Mouse (Mus musculus) embryonic facial prominence, embryonic 15.5 days (tissue): ENCODE data around the gene Tstd1. TPM values are rescaled to one million over a fixed set of nuclear protein-coding genes. Genes with fewer than 3 reads are reported as not detected.

Source experiments
- ATAC-seq: fragments of 200-750 bp; cut with Nextera tagmentation; 2 replicates; pipeline ENCODE4 v1.8.0; 2017; ENCODE audit warnings: low read depth, moderate TSS enrichment; ENCODE audit not compliant: insufficient number of reproducible peaks, low FRiP score, low TSS enrichment
- H3K27ac ChIP-seq: fragments of 300-500 bp; sonication (generic); replicated peaks from 2 replicates; pipeline ENCODE4 v1.5.1; 2015; ENCODE audit warnings: mild to moderate bottlenecking, inconsistent platforms
- H3K27me3 ChIP-seq: fragments of 300-500 bp; sonication (generic); 2 replicates; pipeline ENCODE4 v1.6.1; 2015; ENCODE audit warnings: inconsistent platforms
- H3K36me3 ChIP-seq: fragments of 300-500 bp; sonication (generic); 2 replicates; pipeline ENCODE4 v1.6.1; 2015; ENCODE audit warnings: mild to moderate bottlenecking, inconsistent platforms
- H3K4me1 ChIP-seq: fragments of 300-500 bp; sonication (generic); 2 replicates; pipeline ENCODE4 v1.6.1; 2015; ENCODE audit warnings: inconsistent platforms
- H3K4me2 ChIP-seq: fragments of 300-500 bp; sonication (generic); replicated peaks from 2 replicates; pipeline ENCODE4 v1.6.1; 2015; ENCODE audit warnings: mild to moderate bottlenecking, inconsistent platforms
- H3K4me3 ChIP-seq: fragments of 300-500 bp; sonication (generic); replicated peaks from 2 replicates; pipeline ENCODE4 v1.5.1; 2015; ENCODE audit warnings: mild to moderate bottlenecking, inconsistent platforms
- H3K9ac ChIP-seq: fragments of 300-500 bp; sonication (generic); 2 replicates; pipeline ENCODE4 v1.6.1; 2015; ENCODE audit warnings: inconsistent platforms
- H3K9me3 ChIP-seq: fragments of 300-500 bp; sonication (generic); replicated peaks from 2 replicates; pipeline ENCODE4 v1.6.1; 2016; ENCODE audit warnings: inconsistent platforms
- WGBS: fragments of 180-500 bp; shearing (Covaris S2); methylation state at CpG from one replicate; pipeline ENCODE4 v1.1.7; 2015; 5-methylcytosine and 5-hydroxymethylcytosine counted together
- polyA plus RNA-seq: library from polyadenylated mRNA; unstranded; fragments of >200 nt; fragmentation: Nextera tagmentation; extraction: Ambion mirVana; gene quantifications from 2 replicates; pipeline ENCODE4 v1.2.1, GENCODE M21; 2015

The Tstd1 gene
- polyA plus RNA-seq, 1 experiment from 2014 or later: 11.8 TPM

DNA sequence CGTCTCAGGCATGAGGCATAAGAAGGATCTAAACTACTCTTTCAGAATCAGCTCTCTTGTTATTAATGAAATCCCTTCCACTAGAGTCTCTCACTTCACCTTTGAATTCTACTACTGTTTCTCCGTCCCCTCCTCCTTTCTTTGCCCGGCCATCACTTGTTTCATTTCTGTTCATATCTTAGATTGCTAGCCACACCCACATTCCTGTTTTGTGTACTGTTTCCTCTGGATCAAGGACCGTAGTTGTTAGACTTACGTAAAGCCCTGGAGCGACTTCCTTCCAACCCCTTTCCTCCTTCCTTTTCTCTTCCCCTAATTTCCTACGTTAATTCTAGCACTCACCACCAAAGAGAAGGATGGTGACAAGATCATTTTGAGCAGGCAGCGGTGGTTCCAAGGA, 20.4 kb downstream of the Tstd1 start:
- no peaks in the 10 kb centered on the region for H3K36me3 ChIP-seq
- H3K27ac ChIP-seq: peak overlapping the region; percentile 66
- H3K4me1 ChIP-seq: peaks cover 23% of the 10 kb centered on the region; the same call in 1 of the 2 replicates
- H3K9ac ChIP-seq: no peak overlapping the region
- no peak for ATAC-seq
- peaks cover 22% of the 10 kb centered on the region for H3K27me3 ChIP-seq
- peak overlapping the region; percentile 53 for H3K4me3 ChIP-seq
- 21% methylated on average over 8 of the region's 8 CpGs for WGBS
- H3K9me3 ChIP-seq: no peaks in the 10 kb centered on the region
- H3K4me2 ChIP-seq: peak overlapping the region; percentile 59

DNA sequence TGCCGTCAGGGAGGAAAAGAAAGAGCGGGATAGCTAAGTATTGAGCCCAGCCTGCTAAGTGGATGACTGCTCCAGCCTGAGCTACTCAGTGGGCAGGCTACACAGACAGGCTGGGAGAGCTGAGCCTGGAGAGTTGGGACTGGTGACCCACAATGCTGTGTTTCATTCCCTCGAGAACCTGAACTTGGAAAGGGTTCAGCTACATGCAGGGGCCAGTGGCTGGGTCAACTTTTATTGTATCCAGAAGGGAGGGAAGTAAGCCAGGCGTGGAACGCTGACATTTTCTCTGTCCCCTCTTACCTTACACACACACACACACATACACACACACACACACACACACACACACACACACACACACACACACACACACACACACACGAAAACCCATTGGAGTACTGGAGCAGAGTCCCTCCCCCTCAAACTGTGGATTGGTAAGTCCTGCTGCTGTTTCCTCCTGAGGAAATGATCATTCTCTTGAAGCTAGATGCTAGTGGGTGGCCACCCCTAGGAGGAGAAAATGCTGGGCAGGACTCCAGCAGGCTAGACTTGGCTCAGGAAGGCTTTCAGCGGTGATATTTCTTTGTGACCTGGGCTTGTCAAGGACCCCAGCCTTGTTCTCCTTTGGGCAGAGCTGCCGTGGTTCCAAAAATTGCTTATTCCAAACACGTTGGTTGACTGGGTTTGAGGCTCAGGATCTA, 21.5 kb downstream of the Tstd1 start:
- Histone ChIP-seq H3K4me1 (peaks cover 23% of the 10 kb centered on the region; the same call in 1 of the 2 replicates), H3K4me2 (peak overlapping the region; percentile 59), H3K27ac (peak overlapping the region; percentile 66; the same call in 1 of the 2 replicates), H3K9me3 (no peaks in the 10 kb centered on the region), H3K4me3 (peak overlapping the region; percentile 53), H3K27me3 (peaks cover 22% of the 10 kb centered on the region), H3K36me3 (no peaks in the 10 kb centered on the region), H3K9ac (no peak overlapping the region)
- no peak for ATAC-seq
- WGBS: 43% methylated on average over 8 of the region's 9 CpGs

DNA sequence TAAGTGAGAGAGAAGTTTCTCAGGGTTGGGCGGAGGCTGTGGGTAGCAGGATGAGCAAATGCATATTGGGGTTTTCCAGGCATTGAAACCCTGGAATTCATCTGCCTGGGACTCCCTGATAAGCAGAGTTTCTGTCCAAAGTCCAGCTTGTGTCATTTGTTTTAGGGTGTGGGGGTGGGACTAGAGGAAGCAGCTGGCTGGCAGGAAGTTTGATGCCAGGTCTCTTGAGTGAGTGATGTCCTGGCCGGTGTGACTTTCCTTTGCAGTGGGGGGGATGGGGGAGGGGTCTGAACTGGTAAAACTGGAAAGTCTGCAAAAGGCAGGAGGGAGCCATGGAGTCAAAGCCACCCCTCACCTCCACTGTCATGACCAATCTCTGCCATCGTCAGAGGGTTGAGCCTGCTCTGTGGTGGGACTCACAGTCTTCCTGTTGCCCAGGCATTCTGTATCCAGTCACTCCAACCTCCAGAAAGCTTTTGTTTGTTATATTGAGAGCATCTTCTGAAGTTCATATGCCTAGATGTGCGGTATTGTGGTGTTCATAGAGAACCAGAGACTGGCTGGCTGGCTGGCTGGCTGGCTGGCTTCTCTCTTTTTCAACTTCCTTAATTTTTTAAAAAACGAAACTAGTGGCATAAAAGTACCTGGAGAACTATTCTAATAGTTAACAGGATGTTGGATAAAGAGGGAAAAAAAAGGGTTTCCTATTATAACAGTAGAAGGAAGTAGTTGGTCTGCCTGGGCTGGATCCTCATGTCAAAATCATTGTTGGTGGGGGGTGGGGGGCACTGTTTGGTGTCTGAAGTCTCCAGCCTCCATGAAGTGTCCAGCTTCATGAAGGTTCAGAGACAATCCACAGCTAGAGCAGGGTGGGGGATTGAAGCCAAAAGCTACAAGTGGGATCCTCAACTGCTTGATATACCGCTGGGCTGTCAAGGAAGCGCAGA, 23.1 kb downstream of the Tstd1 start:
- no peaks in the 10 kb centered on the region for H3K9me3 ChIP-seq
- H3K27me3 ChIP-seq: peaks cover 22% of the 10 kb centered on the region
- WGBS: 47% methylated on average over 7 of the region's 7 CpGs
- no peak overlapping the region for H3K4me2 ChIP-seq
- no peak overlapping the region for H3K9ac ChIP-seq
- H3K4me3 ChIP-seq: no peak overlapping the region
- no peaks in the 10 kb centered on the region for H3K36me3 ChIP-seq
- peak overlapping the region; percentile 55; the same call in 1 of the 2 replicates for H3K27ac ChIP-seq
- no peak for ATAC-seq
- peaks cover 23% of the 10 kb centered on the region; the same call in 1 of the 2 replicates for H3K4me1 ChIP-seq

DNA sequence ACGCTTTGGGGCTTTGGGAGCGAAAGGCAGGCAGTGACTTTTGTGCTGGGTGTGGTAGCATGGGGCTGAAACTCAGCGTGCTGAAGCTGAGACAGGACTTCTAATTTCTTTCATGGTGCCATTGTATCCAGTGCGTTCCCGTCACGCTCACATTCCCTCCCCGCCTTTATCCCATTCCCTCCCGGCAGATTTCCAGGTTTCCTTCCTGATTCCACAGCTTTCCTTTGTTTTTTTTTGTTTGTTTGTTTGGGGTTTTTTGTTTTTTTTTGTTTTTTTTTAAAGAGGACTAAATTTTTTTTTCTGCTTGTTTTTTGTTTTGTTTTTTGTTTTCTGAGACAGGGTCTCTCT, 23.7 kb downstream of the Tstd1 start:
- no peak overlapping the region for H3K4me3 ChIP-seq

DNA sequence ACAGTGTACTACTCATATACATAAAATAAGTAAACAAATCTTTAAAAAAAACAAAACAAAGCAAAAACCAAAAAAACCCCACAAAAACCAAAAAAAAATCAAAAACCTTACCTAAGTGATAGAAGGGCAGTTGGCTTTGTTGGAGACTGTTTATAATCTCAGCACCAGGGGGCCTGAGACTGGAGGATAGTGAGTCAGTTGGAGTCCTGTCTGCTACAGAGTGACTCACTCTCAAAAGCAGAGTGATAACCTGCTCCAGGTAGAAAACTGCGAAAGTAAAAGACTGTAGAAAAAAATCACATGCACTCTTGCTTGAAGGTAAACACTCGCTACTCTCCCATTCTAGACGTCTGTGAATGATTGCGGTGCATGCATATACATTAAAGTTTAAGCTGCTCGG, 26.4 kb downstream of the Tstd1 start:
- H3K4me3 ChIP-seq: no peak overlapping the region
- H3K9me3 ChIP-seq: no peaks in the 10 kb centered on the region
- no peak for ATAC-seq
- H3K27ac ChIP-seq: no peak overlapping the region
- no peak overlapping the region for H3K4me2 ChIP-seq
- H3K9ac ChIP-seq: no peak overlapping the region
- H3K27me3 ChIP-seq: no peaks in the 10 kb centered on the region
- H3K36me3 ChIP-seq: no peaks in the 10 kb centered on the region
- WGBS: 78% methylated on average over 5 of the region's 5 CpGs
- peaks cover 6% of the 10 kb centered on the region; the same call in 1 of the 2 replicates for H3K4me1 ChIP-seq

More for the DNA sequence above, 23.7 kb downstream of the Tstd1 start:
- peaks cover 17% of the 10 kb centered on the region; the same call in 1 of the 2 replicates for H3K4me1 ChIP-seq
- no peaks in the 10 kb centered on the region for H3K36me3 ChIP-seq
- no peak overlapping the region for H3K4me2 ChIP-seq
- H3K27ac ChIP-seq: 0 out of 2 replicates have a peak overlapping the region, but pooled peaks have one; percentile 48
- peaks cover 18% of the 10 kb centered on the region for H3K27me3 ChIP-seq
- no peak overlapping the region for H3K9ac ChIP-seq
- no peak for ATAC-seq
- WGBS: 45% methylated on average over 8 of the region's 8 CpGs
- H3K9me3 ChIP-seq: no peaks in the 10 kb centered on the region

DNA sequence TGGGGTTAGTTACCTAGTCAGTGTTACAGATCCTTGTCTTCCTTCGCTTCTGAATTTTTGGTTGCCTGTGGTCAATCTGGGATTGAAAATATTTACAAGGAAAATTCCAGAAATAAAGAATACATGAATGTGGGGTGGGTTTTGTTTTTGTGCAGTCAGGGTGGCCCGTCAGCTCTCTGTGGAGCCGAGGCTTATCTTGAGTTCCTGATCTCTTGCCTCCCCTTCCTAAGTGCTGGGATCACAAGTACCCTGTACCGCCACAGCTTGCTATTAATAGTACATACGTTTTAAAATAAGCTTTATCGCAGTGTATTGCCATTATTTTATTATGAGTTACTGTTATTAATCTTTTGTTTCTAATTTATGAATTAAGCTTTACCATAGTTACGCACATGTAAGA, 28.2 kb downstream of the Tstd1 start:
- 54% methylated on average over 7 of the region's 7 CpGs for WGBS
- no peak for ATAC-seq
- no peaks in the 10 kb centered on the region for H3K4me1 ChIP-seq
- no peaks in the 10 kb centered on the region for H3K27me3 ChIP-seq
- no peaks in the 10 kb centered on the region for H3K36me3 ChIP-seq
- no peak overlapping the region for H3K4me3 ChIP-seq
- no peak overlapping the region for H3K27ac ChIP-seq
- H3K9me3 ChIP-seq: no peaks in the 10 kb centered on the region
- no peak overlapping the region for H3K9ac ChIP-seq
- no peak overlapping the region for H3K4me2 ChIP-seq

DNA sequence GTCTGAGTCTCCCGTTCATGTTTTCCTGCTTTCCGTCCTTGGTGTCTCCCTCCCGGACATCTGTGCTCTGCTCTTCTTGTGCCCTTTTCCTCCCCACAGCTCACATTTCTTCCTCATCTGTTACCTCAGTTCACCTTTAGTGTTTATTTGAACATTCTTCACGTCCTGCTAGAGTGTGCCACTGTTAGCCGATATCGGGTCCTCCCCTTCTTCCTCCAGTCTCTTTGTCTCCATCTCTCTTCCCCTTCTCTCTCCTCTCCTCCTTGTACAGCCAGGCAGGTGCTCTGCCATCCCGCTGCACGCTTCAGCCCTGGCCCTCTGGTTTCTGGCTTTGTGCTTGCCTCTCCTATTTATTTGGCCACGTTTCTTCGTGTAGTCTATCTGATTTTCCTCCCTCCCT, 29.0 kb downstream of the Tstd1 start:
- Histone ChIP-seq H3K9me3 (no peaks in the 10 kb centered on the region), H3K27ac (no peak overlapping the region), H3K27me3 (no peaks in the 10 kb centered on the region), H3K9ac (no peak overlapping the region), H3K36me3 (no peaks in the 10 kb centered on the region), H3K4me1 (no peaks in the 10 kb centered on the region), H3K4me2 (no peak overlapping the region), H3K4me3 (no peak overlapping the region)
- 64% methylated on average over 10 of the region's 10 CpGs for WGBS
- no peak for ATAC-seq

DNA sequence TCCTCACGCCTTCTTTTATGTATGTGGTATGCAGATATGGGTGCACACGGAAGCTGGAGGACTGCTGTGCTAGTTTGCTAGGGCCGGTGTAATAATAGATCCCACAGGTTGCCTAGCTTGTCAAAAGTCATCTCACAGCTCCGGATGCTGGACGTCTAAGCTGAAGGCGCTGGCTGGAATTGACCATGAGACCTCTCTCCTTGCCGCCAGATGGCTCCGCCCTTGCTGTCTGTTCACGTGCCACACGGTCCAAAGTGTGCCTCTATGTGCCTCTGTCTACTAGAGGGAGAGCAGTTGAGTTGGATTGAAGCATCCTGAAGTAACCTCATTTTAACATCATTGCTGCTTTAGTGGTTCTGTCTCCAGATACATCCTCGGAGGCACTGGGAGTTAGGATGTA, 31.4 kb downstream of the Tstd1 start:
- 87% methylated on average over 11 of the region's 11 CpGs for WGBS
- no peaks in the 10 kb centered on the region for H3K9me3 ChIP-seq
- H3K27me3 ChIP-seq: no peaks in the 10 kb centered on the region
- ATAC-seq: no peak
- no peaks in the 10 kb centered on the region for H3K4me1 ChIP-seq
- no peak overlapping the region for H3K4me2 ChIP-seq
- H3K36me3 ChIP-seq: no peaks in the 10 kb centered on the region
- no peak overlapping the region for H3K4me3 ChIP-seq
- H3K27ac ChIP-seq: no peak overlapping the region
- no peak overlapping the region for H3K9ac ChIP-seq

DNA sequence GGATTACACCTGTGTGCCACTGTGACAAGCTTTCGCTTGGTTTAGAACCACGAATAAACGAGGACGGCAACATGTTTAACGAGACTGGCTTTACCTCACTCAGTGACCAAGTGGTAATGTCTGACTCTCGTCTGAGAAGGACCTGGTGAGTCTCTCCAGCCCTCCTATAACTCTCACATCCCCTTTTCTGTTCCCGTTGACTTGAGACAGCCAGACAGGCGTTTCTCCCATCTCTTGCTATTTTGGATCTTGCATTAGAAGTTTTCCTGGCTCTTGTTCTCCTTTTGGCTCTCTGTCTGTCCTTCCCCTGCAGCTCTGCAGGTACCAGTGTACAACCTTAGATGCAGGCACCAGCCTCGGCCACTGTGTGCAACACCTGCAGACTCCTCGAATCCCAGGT, 32.3 kb downstream of the Tstd1 start:
- Histone ChIP-seq H3K4me2 (no peak overlapping the region), H3K9ac (no peak overlapping the region), H3K27ac (no peak overlapping the region), H3K9me3 (no peaks in the 10 kb centered on the region), H3K4me1 (no peaks in the 10 kb centered on the region), H3K4me3 (no peak overlapping the region), H3K27me3 (no peaks in the 10 kb centered on the region), H3K36me3 (no peaks in the 10 kb centered on the region)
- no peak for ATAC-seq
- WGBS: 78% methylated on average over 10 of the region's 10 CpGs

DNA sequence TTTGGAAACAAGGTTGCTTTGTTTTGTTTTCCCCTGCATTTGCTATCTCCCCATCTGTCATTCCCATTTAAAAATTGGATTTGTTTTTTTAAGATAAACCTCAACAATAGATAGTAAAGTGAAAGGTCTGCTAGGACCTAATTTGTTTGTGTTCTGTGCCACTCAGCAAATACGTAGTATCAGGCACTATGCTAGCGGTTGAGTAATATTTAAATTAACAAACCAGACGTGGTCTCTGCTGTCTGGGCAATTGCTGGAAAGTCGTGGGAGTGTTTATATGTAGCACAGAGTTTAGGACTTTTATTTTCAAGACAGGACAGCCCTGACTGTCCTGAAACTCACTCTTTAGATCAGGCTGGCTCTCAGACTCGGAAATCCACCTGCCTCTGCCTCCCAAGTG, 33.9 kb downstream of the Tstd1 start:
- 70% methylated on average over 5 of the region's 5 CpGs for WGBS
- no peaks in the 10 kb centered on the region for H3K4me1 ChIP-seq
- no peaks in the 10 kb centered on the region for H3K9me3 ChIP-seq
- H3K27me3 ChIP-seq: no peaks in the 10 kb centered on the region
- no peak overlapping the region for H3K4me3 ChIP-seq
- H3K36me3 ChIP-seq: no peaks in the 10 kb centered on the region
- H3K4me2 ChIP-seq: no peak overlapping the region
- ATAC-seq: no peak
- no peak overlapping the region for H3K9ac ChIP-seq
- H3K27ac ChIP-seq: no peak overlapping the region

DNA sequence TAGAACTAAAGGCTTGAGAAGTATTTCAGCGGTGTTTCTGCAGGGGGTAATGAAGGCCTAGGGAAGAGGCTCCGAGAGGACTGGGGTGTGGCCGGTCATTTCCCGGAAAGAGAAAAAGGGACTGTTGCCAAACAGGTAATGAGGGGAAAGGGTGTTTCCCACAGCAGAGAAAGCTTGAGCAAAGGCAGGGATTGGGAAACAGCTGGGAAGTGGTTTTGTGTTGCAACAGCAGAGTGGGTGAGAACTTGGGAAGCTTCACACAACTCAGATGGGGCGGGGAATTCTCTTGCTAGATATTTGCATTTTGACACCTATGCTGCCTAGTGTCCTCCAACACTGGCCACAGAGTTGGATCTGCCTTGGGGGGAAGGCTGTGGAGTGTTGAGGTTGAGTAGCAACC, 34.3 kb downstream of the Tstd1 start:
- Histone ChIP-seq H3K27me3 (no peaks in the 10 kb centered on the region), H3K4me3 (no peak overlapping the region), H3K9ac (no peak overlapping the region), H3K27ac (no peak overlapping the region), H3K36me3 (no peaks in the 10 kb centered on the region), H3K4me1 (no peaks in the 10 kb centered on the region), H3K9me3 (no peaks in the 10 kb centered on the region), H3K4me2 (no peak overlapping the region)
- ATAC-seq: no peak
- WGBS: 76% methylated on average over 5 of the region's 5 CpGs
